Mouse (Mus musculus) gonadal fat pad, adult 2 months (tissue): ENCODE data around the gene Ppp1r9a. TPM values are rescaled to one million over a fixed set of nuclear protein-coding genes. Genes with fewer than 3 reads are reported as not detected.
"Not testable (repeated sequence)": the region's sequence is repeated elsewhere in the genome, so short reads cannot be mapped to it uniquely, and the experiment has no call there.

Experiments
- DNase-seq: peaks from one replicate; pipeline ENCODE4 v3.0.0-alpha.2; 2012; ENCODE audit warnings: low read depth
- polyA plus RNA-seq: library from polyadenylated mRNA; depleted of rRNA; stranded (reverse); fragments of >200 nt; gene quantifications from 2 replicates; pipeline ENCODE4 v1.2.3, GENCODE M21; 2012; rRNA removed

Ppp1r9a gene
- polyA plus RNA-seq, result 4.3 and 5.5 TPM in 2 replicates

DNA sequence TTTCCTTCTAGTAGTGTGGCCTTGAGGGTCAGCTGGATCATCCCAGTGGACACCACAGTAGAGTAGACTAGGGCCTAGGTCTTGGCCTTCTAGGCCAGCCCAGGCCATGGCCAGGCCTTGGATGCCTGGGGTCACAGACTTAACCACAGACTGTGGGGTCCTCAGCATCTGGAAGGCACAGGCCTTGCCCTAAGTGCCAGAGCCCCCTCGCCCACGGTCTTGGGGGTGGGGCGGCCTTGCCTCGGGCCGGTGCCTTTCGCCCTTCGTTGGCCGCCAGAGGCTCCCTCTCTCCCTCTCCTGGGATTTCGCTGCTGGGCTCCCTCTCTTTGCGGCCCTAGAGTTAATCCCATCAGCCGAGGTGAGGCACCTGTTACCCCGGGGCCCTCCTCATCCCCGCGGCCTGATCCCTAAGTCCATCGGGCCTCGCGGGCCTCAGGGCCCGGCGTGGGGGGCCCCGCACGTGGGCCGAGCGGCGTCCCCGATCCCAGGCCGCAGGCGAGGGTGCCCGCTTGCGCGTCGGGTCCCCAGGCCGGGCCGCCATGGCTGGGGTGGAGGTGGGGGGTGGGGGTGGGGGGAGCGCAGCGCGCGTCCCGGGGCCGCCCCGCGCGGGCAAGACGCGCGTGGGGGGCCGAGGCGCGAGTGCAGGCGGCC lies at the start of gene Ppp1r9a:
Gene Ppp1r9a, plus strand, starts transcription at position 244 of the 651 bp plus-strand sequence.
- no peak for DNase-seq

GRCm38 (mm10) chr6:4855236-4855635 lies 47.5 kb upstream of the Ppp1r9a start:
- no peak for DNase-seq

GRCm38 (mm10) chr6:4856919-4857318 lies 45.8 kb upstream of the Ppp1r9a start:
- DNase-seq, result no peak

DNA sequence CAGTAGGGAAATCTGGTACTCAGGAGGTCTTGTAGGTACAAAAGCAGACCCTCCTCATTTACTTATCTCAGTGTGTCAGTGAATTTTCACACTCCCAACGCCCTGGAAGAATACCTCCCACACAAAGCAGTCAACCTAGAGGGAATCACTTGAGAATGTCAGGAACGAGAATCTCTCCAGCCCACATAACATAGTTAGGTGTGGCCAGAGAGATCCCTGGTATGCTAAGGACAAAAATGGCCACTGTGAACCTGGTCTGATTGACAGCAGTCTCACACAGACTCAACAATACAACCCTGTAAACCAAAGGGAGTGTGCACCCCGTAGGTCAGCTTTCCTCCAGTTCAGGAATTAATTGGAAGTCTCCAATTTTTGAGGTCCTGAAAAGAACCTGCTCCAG lies 18.4 kb upstream of the Ppp1r9a start:
- DNase-seq, result no peak

GRCm38 (mm10) chr6:4889544-4889943 lies 13.2 kb upstream of the Ppp1r9a start:
- no peak for DNase-seq

GRCm38 (mm10) chr6:4892417-4892816 lies 10.3 kb upstream of the Ppp1r9a start:
- no peak for DNase-seq

DNA sequence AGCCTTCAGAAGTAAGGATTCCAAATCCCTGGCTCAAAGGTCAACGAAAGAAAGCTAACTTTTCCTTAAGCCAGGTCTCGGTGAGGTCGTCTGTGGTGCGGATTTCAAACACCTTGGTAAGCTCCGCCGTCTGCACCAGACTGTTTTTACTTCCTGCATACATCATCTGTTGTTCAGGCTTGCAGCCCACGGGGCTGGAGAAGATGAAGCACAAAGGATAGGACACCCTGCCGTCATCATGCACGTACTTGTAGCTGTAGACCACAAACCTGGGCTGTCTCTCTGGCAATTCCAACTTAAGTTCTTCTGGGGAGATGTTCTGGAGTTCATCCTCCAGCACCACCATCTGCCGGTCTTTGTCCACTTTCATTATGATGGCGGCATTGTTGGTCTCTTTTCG lies 9.4 kb upstream of the Ppp1r9a start:
- not testable (repeated sequence) for DNase-seq

- no peak for DNase-seq
These were observed 2.8 kb upstream of the Ppp1r9a start for GRCm38 (mm10) chr6:4899906-4900305.

GRCm38 (mm10) chr6:4903325-4904054 lies 773 bp downstream of the Ppp1r9a start:
- DNase-seq, result no peak

DNA sequence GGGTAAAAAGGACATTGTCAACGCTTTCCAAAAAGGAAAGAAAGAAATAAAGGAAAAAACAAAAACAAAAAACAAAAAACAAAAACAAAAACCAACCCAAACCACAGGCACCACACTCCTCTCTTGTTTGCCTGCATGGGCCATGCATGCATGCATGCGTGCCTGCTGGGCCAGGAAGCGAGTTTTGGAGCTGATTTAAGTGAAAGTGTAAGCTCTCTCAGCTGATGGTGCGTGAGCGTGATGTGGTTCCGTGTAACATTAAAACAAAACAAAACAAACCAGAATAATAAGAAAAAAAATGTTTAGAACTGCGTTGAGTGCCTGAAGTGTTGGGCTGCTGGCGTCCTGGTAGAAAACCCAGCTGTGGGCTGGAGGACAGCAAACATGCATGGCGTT lies 1.3 kb downstream of the Ppp1r9a start:
- no peak for DNase-seq

- no peak for DNase-seq
These were observed 7.4 kb downstream of the Ppp1r9a start for GRCm38 (mm10) chr6:4910042-4910634.

DNA sequence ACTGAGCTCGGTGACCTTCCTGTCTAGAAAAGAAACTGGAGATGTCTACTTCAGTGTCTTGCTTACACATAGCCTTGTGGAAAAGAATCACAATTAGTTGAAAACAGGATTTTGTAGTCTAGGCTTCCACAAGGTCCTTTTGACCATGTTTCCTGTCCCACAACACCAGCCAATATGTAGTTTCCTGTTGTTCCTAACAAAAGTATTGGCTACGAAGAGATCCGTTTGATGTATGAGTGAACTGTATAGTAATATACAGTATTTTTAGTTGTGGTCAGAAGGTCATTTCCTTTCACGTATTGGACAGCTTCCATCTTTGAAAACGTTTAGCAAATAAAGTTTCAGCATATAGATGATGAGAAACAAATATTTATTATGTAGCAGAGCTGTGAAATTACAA lies 15.8 kb downstream of the Ppp1r9a start:
- DNase-seq, result no peak

DNA sequence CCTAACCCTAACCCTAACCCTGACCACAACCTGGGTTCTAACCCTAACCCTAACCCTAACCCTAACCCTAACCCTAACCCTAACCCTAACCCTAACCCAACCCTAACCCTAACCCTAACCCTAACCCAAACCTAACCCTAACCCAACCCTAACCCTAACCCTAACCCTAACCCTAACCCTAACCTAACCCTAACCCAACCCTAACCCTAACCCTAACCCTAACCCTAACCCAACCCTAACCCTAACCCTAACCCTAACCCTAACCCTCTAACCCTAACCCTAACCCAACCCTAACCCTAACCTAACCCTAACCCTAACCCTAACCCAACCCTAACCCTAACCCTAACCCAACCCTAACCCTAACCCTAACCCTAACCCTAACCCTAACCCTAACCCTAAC lies 21.1 kb downstream of the Ppp1r9a start:
- DNase-seq, result not testable (repeated sequence)

- DNase-seq, result no peak
These were observed 23.4 kb downstream of the Ppp1r9a start for GRCm38 (mm10) chr6:4925966-4926687.

DNA sequence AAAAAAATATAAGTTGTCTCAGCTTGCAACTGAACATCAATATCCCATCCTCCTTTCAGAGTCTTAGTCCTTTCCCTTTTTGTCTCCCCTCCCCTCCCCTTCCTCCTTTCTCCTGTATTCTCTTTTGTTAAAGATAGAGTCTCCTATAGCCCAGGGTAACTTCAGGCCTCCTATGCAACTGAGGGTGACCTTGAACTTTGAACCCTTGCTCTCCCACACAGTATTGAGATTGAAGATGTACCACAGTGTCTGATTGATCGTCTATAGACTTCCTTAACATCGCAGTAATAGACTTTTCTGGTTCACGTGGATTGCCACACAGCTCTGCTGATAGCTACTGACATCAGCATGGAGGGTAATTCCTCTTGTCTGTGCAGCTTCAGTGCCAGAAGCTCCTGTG lies 27.6 kb downstream of the Ppp1r9a start:
- no peak for DNase-seq

DNA sequence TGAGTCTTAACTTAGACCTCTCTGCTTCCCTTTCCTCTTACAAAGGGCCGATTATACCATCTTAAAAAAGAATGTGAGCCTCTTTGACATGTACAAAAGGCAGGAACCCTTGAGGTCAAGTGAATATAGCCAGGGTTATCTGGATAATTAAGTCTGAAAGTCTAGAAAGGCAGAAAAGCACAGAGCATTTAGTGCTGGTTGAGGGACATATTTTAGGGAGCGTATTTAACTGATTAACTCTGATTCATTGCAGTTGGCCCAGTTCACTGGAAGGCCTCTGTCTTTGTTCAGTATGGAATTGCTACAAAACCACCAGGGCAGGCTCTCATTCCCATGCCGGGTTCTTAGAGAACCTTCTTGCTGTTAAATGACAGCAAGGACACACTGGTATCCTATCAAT lies 36.2 kb downstream of the Ppp1r9a start:
- no peak for DNase-seq

DNA sequence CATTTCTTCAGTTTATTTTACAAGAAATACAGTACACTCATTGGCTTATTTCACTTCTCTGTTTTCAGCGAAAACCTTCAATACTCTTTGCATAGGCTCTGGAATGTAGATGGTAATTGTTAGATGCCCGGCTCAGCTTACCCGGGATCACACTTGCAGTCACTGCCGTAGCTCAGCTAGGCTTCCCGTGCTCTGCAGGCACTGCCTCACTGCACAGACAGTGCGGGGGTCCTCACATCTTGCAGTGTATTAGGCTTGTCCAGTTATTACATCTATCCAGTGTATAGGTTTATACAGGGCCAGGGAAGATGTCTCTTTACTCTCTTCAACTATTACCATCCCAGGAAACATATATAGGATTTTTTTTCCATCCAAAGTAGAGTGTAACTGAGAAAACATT lies 37.4 kb downstream of the Ppp1r9a start:
- no peak for DNase-seq

DNA sequence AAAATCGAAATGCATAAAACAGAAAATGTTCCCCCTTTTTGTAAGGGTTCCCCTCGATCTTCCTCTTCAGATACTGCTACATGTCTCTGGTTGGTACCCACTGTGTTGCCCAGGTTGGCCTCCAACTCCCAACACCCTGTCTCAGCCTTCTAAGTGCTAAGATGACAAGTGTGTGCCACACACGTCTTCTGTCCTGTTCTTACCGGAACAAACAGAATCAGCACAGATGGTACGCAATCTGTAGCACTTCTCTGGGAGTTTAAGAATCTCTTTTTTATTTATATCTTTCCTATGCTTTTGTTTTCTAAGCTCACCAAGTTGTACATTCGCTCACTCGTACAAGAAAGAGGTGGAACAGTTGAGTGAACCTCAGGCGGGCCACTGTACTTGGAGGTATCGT lies 37.9 kb downstream of the Ppp1r9a start:
- DNase-seq, result no peak

DNA sequence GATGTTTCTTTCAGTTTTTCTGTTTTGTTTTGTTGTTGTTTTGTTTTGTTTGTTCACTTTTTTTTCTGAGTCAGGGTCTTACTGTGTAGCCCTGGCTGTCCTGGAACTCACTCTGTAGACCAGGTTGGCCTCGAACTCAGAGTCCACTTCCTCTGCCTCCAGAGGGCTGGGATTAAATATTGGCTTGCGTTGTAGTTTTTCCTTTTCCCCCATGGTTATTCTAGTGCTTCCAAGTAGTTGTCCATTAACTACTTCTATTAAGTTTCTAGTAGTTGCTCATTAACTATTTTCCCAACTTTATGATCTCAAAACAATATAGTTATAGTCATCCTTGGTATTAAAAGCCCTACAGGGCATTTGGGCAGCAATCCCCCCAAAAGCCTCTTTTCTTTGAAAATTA lies 41.1 kb downstream of the Ppp1r9a start:
- no peak for DNase-seq

DNA sequence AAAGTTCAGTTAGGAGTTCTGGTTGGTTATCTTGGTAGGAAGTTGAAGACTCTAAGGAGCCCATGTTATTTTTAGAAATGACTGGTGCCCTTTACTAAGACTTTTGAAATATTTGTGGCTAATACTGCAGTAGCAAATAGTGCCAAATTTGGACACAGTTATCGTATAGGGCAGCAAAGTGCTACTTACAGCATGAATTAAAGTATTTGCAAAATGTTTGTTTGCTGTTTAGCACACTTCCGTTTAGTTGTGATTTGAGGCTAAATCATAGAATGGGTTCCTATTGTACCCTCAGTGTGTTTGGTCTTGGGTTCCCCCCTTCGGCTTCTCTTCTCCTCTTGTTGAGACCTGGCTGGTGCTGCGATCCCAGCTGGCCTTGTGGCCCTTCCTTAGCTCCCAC lies 45.3 kb downstream of the Ppp1r9a start:
- DNase-seq, result no peak

GRCm38 (mm10) chr6:4949701-4950100 lies 47.0 kb downstream of the Ppp1r9a start:
- no peak for DNase-seq

GRCm38 (mm10) chr6:4953028-4953719 lies 50.5 kb downstream of the Ppp1r9a start:
- DNase-seq, result no peak
